Mouse (Mus musculus) neural tube, embryonic 14.5 days (tissue): ENCODE measurements around the gene Ankrd55. TPM values are rescaled to one million over a fixed set of nuclear protein-coding genes. Genes with fewer than 3 reads are reported as not detected.
"Not testable (repeated sequence)": the region's sequence is repeated elsewhere in the genome, so short reads cannot be mapped to it uniquely, and the experiment has no call there.

ENCODE experiments used
- ATAC-seq: fragments of 200-750 bp; cut with Nextera tagmentation; 2 replicates; pipeline ENCODE4 v1.8.0; 2017; ENCODE audit warnings: low read depth, mild to moderate bottlenecking, moderate TSS enrichment, moderate library complexity
- H3K27ac ChIP-seq: fragments of 300-500 bp; sonication (generic); 2 replicates; pipeline ENCODE4 v1.5.1; 2014; ENCODE audit warnings: low read depth, mild to moderate bottlenecking, control low read depth, low read length, moderate library complexity, mixed read lengths
- H3K27me3 ChIP-seq: fragments of 300-500 bp; sonication (generic); 2 replicates; pipeline ENCODE4 v1.6.1; 2014; ENCODE audit warnings: low read length; ENCODE audit not compliant: control insufficient read depth, insufficient read depth
- H3K36me3 ChIP-seq: fragments of 300-500 bp; sonication (generic); 2 replicates; pipeline ENCODE4 v1.6.1; 2014; ENCODE audit warnings: low read length, mixed read lengths; ENCODE audit not compliant: control insufficient read depth, insufficient read depth
- H3K4me1 ChIP-seq: fragments of 300-500 bp; sonication (generic); 2 replicates; pipeline ENCODE4 v1.6.1; 2014; ENCODE audit warnings: low read length; ENCODE audit not compliant: control insufficient read depth, insufficient read depth
- H3K4me2 ChIP-seq: fragments of 300-500 bp; sonication (generic); 2 replicates; pipeline ENCODE4 v1.6.1; 2014; ENCODE audit warnings: mild to moderate bottlenecking, low read depth, low read length, control low read depth
- H3K4me3 ChIP-seq: fragments of 300-500 bp; sonication (generic); 2 replicates; pipeline ENCODE4 v1.5.1; 2014; ENCODE audit warnings: low read depth, low read length, control low read depth, mixed read lengths
- H3K9ac ChIP-seq: fragments of 300-500 bp; sonication (generic); replicated peaks from 2 replicates; pipeline ENCODE4 v1.6.1; 2014; ENCODE audit warnings: low read depth, mild to moderate bottlenecking, control low read depth, low read length, mixed read lengths
- H3K9me3 ChIP-seq: fragments of 300-500 bp; sonication (generic); 2 replicates; pipeline ENCODE4 v1.6.1; 2016; ENCODE audit warnings: low read length; ENCODE audit not compliant: control insufficient read depth
- WGBS: fragments of 180-500 bp; shearing (Covaris S2); extraction: QIAGEN DNeasy Blood & Tissue Kit; methylation state at CpG from one replicate; pipeline ENCODE4 v1.1.7; 2014; 5-methylcytosine and 5-hydroxymethylcytosine counted together
- polyA plus RNA-seq: library from polyadenylated mRNA; unstranded; fragments of >200 nt; fragmentation: Nextera tagmentation; extraction: Ambion mirVana; gene quantifications from 2 replicates; pipeline ENCODE4 v1.2.1, GENCODE M21; 2014

The Ankrd55 gene
- polyA plus RNA-seq, 1 experiment from 2014 or later, result 15.1 TPM

- 75% methylated on average over 8 of the region's 8 CpGs for WGBS
- Histone ChIP-seq H3K9me3 (no peaks in the 10 kb centered on the region), H3K27me3 (no peaks in the 10 kb centered on the region), H3K4me3 (no peak overlapping the region), H3K36me3 (no peaks in the 10 kb centered on the region), H3K9ac (no peak overlapping the region), H3K4me2 (no peak overlapping the region), H3K27ac (no peak overlapping the region), H3K4me1 (no peaks in the 10 kb centered on the region)
- ATAC-seq, result no peak
These were observed 137.0 kb downstream of the Ankrd55 start for GRCm38 (mm10) chr13:112425181-112425654.

- WGBS, result 75% methylated on average over 13 of the region's 13 CpGs
- H3K4me3 ChIP-seq, result no peak overlapping the region
- H3K9ac ChIP-seq, result no peak overlapping the region
- no peaks in the 10 kb centered on the region for H3K36me3 ChIP-seq
- H3K4me1 ChIP-seq, result no peaks in the 10 kb centered on the region
- no peak overlapping the region for H3K27ac ChIP-seq
- no peaks in the 10 kb centered on the region for H3K27me3 ChIP-seq
- no peak overlapping the region for H3K4me2 ChIP-seq
- ATAC-seq, result no peak
- no peaks in the 10 kb centered on the region for H3K9me3 ChIP-seq
These were observed 138.2 kb downstream of the Ankrd55 start for GRCm38 (mm10) chr13:112426265-112427135.

- not testable (repeated sequence) for ATAC-seq, H3K36me3 ChIP-seq, H3K27ac ChIP-seq, H3K9ac ChIP-seq, H3K4me1 ChIP-seq, H3K4me3 ChIP-seq, H3K4me2 ChIP-seq, H3K9me3 ChIP-seq, H3K27me3 ChIP-seq
- 96% methylated on average over 4 of the region's 4 CpGs for WGBS
These were observed 138.9 kb downstream of the Ankrd55 start for GRCm38 (mm10) chr13:112427136-112427470.

GRCm38 (mm10) chr13:112427521-112427920 lies 139.3 kb downstream of the Ankrd55 start:
- ATAC-seq, result no peak
- Histone ChIP-seq H3K9me3 (no peaks in the 10 kb centered on the region), H3K9ac (no peak overlapping the region), H3K27ac (no peak overlapping the region), H3K36me3 (no peaks in the 10 kb centered on the region), H3K27me3 (no peaks in the 10 kb centered on the region), H3K4me3 (no peak overlapping the region), H3K4me1 (no peaks in the 10 kb centered on the region), H3K4me2 (no peak overlapping the region)
- 95% methylated on average over 15 of the region's 15 CpGs for WGBS

- no peaks in the 10 kb centered on the region for H3K4me1 ChIP-seq
- H3K9me3 ChIP-seq, result no peaks in the 10 kb centered on the region
- no peak for ATAC-seq
- H3K27me3 ChIP-seq, result no peaks in the 10 kb centered on the region
- no peak overlapping the region for H3K27ac ChIP-seq
- H3K36me3 ChIP-seq, result no peaks in the 10 kb centered on the region
- WGBS, result 69% methylated on average over 5 of the region's 5 CpGs
- no peak overlapping the region for H3K9ac ChIP-seq
- no peak overlapping the region for H3K4me3 ChIP-seq
- no peak overlapping the region for H3K4me2 ChIP-seq
These were observed 145.0 kb downstream of the Ankrd55 start for GRCm38 (mm10) chr13:112433271-112433670.

Other genes starting within 250 kb of the Ankrd55 start
- gene Il6st, start 175.6 kb downstream of the Ankrd55 start, polyA plus RNA-seq, result 21.9 and 32.3 TPM in 2 replicates